Mouse (Mus musculus): ENCODE measurements around the gene Usp16. TPM values are rescaled to one million over a fixed set of nuclear protein-coding genes. Genes with fewer than 3 reads are reported as not detected.

The Usp16 gene
- 10 to 100 TPM; 55.6 to 73.7 (median 58.3) TPM for total RNA-seq (2022)

DNA sequence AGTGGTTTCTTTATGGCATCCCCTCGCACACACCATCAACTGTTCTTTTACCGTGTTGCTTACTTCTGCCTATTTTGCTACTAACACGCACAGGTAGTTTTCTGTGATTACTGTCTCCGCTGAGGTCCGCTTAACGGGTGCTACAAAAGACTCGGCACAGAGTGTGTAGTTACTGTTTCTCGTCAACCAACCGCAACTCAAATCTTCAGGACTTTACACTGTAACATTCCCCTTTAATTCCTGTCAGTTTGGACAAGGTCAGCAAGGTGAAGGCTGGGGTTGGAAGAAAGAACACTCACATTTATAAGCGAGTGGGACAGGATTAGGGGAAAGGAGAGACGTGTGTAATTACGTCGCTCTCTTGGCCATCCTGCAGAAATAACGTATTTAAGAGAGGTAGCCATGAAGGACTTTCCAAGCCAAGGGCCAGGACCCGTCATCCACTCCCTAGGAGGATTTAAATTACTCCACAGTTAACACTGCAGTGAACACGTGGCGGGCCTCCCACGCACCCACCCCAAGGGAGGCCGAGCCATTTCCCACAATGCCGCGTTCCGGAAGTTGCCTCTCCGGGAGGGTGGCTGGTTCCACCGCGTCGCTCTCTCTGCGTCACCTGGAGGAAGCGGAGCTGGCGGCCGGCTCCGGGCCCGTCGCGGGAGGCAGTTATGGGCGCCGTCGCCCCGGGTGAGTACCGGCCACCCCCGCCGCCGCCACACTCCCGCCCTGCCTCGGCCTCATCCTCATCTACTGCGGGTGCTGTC is at the start of gene Usp16:
TSS of gene Usp16 (plus strand) at position 285 of the 761 bp plus-strand sequence.
- DNase-seq (ENCODE audit: low spot score in 2 of 2), result peak; percentile 85 to 88

DNA sequence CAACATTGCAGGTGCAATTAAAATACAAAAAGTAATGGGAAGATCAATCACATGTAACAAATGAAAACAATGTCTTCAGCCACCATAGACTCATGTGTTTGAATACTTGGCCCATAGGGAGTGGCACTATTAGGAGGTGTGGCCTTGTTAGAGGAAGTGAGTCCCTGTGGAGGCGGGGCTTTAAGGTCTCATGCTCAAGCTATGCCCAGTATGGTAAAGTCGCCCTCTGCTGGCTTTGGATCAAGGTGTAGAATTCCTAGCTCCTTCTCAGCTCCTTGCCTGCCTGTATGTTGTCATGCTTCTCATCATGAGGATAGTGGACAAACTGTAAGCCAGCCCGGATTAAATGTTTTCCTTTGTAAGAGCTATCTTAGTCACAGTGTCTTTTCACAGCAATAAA is 49.5 kb upstream of the Usp16 start:
- DNase-seq (ENCODE audit: low spot score in 2 of 2), result no peak

DNA sequence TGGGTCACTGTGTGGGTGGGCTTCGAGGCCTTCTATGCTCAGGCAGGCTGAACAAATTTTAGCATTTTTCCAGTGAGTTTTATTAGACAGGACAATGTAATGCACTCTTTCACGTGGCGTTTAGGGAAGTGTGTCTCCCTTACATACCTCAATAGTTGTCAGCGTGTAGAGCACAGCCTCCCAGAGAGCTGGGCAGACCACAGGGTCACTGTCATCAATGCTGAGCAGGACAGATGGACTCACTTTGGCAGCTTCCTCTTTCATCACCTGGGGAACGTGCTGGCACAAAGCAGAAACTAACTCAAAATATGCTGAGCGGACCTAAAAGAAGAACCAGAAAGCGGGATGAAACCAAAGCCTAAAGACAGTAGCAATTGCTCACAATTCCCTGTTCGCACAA is 33.8 kb upstream of the Usp16 start:
- no peak for DNase-seq (ENCODE audit: low spot score in 2 of 2)

DNA sequence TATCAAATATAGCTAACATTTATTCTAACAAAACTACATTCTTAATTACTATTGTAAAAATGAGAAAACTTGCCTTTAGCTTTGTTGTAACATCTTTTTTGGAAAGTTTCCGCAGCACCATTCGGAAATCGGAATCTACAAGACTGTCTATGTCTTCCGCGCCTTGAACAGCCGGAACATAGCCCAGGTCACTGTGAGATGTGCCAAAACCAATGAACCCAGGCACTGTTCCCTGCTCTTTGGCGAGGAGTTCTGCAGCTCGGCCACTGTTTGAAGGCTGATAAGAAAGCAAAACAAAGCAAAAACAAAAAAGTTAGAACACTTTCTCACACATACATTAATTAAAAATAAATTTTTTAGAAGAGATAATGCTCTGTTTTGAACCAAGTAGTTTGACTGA is 27.0 kb upstream of the Usp16 start:
- no peak for DNase-seq (ENCODE audit: low spot score in 2 of 2)

DNA sequence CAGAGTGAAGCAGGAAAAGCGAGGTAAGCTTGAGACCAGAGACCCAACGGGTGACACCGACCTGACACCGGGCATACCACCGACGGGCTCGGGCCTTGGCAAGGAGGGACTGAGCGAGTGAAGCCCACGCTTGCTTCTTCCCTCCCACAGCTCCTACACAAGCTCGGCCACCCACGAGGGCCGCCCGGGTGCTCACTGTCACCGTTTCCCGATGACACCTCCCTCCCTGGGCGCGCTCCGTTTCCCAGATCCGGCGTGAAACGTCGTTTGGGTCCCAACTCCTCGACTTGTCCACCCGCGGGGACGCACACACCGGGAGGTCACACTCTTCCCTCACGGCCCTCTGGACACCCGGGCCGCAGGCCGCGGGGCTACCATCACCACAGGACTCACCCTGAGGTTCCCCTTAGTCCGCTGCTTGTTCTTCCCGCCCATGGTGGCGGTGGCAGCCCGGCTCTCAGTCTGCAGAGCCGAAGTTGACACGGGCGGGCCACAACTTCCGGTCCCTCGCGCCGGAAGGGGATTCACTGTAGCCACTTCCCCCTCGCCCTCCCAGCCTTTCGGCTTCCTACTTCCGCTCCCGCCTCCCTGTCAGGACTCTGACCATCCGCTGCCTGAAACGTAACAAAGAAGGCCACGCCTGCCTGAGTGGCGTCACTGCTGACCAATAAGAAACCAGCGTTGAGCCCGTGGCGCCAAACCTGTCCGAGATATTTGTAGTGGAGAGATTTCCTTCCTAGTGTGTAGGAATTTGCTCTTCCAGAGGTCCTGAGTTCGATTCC is 22.3 kb upstream of the Usp16 start, which contains the start of gene Ltn1:
TSS of gene Ltn1 (minus strand) at position 580 of the 782 bp plus-strand sequence.
- peak; percentile 96 to 97 for DNase-seq (ENCODE audit: low spot score in 2 of 2)

DNA sequence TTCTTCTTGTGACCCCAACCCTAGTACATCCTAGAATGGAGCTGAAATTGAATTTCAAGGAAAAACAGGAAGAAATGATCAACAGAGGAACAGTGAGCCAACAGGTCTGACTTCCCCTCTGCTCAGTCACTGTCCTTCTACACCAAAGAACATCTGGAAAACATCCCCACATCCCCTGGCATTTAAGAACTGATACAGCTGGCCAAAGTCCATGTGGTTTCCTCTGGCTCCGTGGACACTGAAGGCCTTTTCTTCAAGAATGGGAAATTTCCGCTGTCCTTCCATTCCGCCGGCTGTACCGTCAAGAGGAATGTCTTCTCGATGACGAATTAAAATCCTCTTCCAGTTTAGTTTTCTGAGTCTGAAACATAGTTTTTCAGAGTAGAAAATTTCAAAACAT is 20.2 kb upstream of the Usp16 start:
- no peak for DNase-seq (ENCODE audit: low spot score in 2 of 2)

DNA sequence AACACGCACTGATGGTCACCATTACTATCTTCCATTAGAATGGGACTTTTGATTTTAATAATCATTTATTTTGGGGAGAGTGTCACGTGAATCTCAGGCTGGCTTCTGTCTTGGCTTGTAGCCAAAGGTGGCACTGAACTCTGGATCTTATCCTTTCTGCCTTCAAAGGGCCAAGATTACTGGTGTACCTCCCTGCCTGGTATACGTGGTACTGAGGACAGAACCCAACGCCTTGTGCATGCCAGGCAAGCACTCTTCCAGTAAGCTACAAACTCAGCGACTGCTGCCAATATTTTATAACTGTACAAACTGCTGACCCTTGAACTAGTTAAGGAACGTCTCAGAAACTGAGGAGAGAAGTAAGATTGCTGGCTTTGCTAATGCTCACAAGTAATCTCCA is 19.6 kb upstream of the Usp16 start:
- DNase-seq (ENCODE audit: low spot score in 2 of 2), result no peak

DNA sequence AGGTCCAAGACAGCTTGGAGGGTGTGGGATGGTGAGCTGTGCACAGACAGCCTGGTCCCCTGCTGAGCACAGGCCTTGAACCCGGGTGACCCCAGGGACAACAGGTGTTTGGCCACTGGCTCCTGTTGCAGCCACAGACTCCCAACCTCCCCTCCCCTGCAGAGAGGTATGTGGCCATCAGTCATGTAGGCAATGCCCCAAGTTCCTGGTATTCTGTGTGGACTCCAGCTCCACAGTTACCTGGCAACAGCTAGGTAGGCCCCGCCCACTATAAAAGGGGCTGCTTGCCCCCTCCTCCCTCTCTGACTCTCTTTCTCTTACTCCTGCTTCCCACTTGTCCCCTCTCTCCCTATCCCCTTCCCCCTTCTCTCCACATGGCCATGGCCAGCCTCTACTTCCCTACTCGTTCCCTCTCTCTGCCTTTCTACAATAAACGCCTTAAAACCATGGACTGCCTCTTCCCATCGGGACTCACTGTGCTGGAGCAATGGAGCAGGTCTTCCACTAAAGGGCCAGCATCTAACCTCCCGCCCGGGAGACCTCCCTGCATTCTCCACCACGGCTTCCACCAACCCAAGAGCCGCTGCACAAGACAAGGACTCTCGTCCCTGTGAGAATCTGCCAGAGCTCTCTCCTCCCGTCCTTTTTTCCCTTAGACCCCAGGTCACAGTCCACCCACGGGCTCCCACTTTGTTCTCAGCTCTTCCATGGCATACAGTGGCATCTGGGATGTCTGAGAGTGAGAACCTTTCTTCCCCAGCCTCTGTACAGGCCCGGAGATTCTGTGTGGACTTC is 18.9 kb upstream of the Usp16 start:
- DNase-seq (ENCODE audit: low spot score in 2 of 2), result no peak

DNA sequence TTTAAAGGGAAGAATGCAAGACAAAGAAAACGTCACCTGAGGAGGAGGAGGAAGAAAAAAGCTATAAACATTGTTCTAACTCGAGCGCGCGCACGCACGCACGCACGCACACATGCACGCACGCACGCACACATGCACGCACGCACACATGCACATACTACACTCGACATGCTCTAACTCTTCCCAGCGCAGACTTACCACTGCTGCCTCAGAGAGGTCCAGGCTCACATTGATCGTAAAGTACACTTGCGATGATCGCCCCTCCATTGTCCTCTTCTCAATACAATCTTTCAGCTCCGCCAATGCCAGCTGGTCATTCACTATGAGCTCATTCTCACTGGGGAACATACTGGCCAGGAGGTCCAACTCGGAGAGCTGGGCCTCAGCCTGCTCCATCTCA is 17.4 kb upstream of the Usp16 start:
- no peak for DNase-seq (ENCODE audit: low spot score in 2 of 2)

DNA sequence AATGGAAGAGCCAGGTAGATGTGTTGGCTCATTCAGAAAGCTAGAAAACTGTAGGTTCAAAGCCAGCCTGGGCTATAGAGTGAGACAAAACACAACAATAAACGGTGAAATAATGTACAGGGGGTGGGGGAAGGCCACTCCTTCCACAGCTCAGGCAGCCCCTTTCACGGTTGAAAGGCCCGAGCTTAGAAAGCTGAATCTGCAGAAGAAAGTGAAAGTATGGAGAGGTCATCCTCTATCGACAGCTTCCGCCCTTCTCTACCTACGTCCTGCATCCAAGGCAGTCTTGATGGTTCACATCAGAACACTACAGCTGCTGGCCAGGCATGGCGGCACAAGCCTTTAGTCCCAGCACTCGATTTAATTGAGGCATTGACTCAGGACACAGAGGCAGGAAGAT is 15.8 kb upstream of the Usp16 start:
- DNase-seq (ENCODE audit: low spot score in 2 of 2), result no peak

DNA sequence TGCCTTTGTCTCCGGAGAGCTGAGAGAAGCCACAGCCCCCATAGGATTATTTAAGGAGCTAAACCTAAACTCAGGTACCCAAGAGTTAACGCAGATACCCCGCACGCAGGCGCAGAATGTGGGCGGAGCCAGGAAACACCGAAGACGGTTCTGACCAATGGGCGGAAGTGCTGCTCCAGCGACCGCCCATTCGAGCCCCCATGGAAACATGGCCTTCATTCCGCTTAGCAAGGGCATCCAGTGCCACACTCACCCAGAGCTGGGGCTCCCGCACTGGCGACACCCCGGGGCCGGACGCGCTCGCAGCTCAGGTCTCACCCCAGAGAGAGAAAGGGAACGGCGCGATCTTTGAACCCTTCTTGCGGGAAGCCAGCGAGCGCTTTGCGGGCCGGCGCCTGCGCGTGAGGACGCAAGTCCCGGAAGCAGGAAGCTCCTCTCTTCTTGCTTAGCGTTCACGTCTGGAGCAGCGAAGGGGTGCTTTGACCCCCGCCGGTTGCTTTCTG is 14.3 kb upstream of the Usp16 start, which contains the start of gene Rwdd2b:
TSS of gene Rwdd2b (minus strand) at position 390 of the 503 bp plus-strand sequence.
- peak; percentile 77 to 85 for DNase-seq (ENCODE audit: low spot score in 2 of 2)

DNA sequence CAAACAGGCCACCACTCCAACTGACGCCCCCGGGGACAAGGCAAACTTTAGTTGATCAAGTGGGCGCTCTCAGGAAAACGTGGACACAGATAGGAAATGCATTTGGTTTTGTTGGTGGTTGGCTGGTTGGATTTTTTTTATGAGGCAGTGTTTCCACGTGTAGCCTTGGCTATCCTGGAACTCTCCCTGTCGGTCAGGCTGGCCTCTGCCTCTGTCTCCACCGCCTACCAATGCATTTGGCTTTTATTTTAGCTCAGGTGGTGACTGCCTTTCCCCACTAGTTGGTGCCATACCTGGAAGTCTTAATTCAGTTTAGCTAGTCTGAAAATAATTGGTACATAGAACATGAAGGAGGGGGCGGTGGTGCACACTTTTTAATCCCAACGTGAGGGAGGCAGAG is 13.4 kb upstream of the Usp16 start:
- no peak for DNase-seq (ENCODE audit: low spot score in 2 of 2)

DNA sequence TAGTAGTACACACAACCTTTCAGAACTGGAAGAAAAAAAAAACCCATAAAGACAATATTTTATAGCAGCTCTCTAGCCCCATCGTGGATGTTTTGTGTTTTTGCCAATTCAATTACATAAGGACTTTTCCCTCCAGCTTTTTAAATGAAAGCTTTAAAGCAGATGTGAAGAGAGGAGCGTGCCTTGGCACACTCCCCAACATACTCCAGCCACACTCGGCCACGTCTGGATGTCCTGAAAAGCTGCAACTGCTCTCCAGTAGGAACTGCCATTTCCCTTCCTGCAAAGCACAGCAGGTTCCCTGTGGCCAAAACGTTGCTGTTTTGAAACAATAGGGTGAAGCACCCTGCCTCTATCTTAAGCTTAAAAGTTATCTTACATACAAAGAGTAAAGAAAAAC is 12.2 kb upstream of the Usp16 start:
- DNase-seq (ENCODE audit: low spot score in 2 of 2), result no peak

DNA sequence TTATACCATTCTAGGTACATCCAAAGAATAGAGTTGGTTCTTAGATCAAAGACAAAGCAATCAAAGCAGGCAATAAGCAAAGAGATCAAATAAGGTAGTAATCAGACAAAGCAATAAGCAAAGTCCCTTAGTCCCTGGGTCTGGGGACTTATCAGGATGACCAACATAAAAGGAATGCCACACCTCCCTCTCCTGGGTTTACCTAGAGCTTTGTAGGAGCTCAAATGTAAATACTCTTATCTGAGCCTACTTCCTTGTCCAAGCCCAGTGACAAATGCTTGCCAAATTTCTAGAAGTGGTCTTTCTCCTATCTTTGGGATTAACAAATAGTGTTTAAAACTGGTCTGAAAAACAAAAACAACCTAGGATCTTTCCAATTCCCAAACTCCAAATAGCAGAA is 11.3 kb upstream of the Usp16 start:
- DNase-seq (ENCODE audit: low spot score in 2 of 2), result no peak

DNA sequence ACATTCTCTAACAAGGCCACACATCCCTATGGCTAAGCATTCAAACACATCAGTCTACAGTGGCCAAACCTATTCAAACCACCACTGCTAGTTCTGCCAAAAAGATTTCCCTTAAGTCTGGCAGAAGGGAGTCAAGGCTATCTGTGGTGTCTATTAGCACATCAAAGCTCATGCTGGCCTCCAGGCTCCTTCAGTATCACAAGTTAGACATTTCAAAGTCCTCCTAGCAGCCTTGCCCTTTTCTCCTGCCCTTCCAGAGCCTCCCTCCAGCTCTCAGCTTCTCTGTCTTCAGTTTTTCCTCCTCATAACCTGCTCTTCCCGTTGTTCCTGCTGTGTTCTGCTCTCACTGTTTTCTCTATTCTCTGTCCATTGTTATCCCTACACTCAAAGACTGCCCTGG is 10.4 kb upstream of the Usp16 start:
- DNase-seq (ENCODE audit: low spot score in 2 of 2), result no peak

DNA sequence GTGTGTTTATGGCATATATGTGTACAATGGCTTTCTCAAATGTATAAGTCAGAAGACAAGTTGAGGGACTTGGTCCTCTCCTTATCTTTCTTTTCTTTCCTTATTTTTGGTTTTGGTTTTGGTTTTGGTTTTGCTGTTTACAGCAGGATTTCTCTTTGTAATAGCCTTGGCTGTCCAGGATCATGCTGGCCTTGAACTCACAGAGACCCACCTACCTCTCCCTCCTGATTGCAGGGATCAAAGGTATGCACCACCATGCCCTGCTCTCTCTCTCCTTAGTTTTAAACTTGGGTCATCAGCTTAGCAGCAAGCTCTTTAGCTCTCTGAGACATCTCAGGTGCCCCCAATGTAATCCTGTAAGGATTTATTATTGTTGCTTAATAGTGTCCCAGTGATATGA is 9.4 kb upstream of the Usp16 start:
- DNase-seq (ENCODE audit: low spot score in 2 of 2), result no peak

DNA sequence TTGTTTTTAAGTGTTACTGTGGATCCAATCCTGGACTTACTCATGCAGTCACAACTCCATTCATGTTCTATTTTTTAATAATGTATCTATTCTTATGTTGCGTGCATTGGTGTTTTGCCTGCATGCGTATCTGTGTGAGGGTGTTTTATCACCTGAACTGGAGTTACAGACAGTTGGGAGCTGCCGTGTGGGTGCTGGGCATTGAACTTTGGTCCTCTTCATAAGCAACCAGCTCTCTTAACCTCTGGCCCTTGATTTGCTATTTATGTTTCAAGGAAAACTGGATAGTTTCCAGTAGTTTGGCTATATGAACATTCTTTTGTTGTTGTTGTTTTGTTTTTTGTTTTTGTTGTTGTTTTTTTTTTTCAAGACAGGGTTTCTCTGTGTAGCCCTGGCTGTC is 9.0 kb upstream of the Usp16 start:
- DNase-seq (ENCODE audit: low spot score in 2 of 2), result no peak

DNA sequence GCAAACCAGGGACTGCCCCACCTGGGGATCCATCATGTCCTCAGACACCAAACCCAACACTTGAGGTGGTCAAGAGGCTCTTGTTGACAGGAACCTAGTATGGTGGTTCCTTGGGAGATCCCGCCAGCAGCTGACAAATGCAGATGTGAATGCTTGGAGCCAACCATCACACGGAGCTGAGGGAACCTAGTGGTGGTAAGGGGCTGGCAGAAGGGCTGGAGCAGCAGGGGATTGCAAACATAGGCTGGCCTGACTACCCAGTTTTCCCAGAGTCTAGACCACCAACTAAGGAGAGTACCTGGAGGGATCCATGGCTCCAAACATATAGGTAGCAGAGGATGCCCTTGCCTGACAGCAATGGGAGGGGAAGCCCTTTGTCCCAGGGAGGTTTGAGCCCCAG is 1.3 kb upstream of the Usp16 start:
- no peak for DNase-seq (ENCODE audit: low spot score in 2 of 2)

DNA sequence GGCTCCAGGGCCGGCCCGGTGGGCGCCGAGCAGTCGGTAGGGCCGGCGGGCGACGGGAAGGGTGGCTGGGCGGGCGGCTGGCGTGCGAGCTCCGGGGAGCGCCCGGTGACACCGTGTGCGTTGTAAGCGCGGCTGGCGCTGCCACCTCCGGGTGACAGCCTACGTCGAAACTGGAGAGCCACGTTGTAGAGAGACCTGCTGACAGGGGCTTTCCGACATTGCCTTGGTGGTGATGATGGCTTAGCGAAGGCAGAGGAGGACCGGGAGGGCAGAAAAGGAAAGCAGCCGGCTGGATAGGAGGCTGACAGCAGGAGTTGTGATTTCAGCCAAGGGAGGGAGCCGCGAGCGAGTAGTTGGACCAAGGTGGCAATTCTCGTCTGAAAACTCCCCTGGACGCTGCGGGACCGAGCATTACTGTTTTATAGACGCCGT is 693 bp downstream of the Usp16 start:
- DNase-seq (ENCODE audit: low spot score in 2 of 2), result peak in 1 of 2 experiments; percentile 9

DNA sequence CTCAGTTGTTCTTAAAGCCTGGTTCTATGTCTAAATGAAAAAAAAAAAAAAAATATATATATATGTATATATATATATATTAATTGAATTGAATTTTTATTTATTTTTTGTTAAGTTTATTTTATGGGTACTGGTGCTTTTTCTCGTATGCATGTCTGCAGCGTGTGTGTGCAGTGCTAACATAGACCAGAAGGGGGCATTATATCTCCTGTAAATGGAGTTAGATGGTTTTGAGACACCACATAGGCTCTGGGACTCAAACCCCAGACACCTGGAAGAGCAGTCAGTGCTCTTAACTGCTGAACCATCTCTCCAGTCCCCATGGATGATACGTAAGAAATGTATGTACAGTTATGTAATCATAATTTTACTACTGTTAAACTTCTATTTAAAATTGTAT is 4.2 kb downstream of the Usp16 start:
- DNase-seq (ENCODE audit: low spot score in 2 of 2), result no peak

DNA sequence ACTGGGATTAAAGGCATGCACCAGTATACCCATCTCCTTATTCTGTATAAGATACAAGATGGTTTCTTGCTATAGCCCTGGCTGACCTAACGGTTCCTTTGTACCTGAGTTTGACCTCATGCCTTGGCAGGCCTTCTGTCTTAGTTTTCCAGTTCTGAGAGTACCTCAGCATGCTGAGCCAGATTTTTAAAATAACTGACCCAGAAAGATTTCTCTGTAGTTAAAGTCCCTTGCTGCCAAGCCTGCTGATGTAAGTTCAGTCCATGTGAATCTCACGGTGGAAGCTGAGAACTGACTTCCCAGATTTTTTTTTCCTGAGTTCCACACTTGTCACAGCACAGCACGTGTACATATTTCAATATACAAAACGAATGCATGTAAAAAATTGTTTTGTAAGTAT is 16.1 kb downstream of the Usp16 start:
- DNase-seq (ENCODE audit: low spot score in 2 of 2), result no peak

DNA sequence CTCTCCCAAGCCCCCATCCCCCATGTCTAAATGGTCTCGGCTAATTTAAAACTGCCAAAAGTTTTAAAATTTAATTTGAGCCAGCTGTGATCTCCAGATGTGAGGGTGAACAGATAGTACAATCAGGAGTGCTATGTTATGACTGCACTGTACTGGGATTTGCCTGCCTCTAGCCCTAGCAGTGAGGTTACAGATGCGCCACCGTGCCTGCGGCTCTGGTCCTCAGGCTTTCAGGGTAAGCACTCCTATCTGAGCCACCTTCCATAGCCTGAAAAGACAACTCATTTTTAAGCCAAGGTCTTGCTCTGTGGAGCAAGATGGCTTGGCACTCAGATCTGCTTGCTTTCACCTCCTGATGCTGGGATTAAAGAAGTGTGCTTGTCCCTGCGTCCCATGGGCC is 29.9 kb downstream of the Usp16 start:
- DNase-seq (ENCODE audit: low spot score in 2 of 2), result no peak
